Mouse (Mus musculus): ENCODE data around the gene Bcl11b.

- TF ChIP-seq POLR2A (IDR thresholded peaks at IDR 0.05; ENCODE audit: control insufficient read depth, low read depth, low read length) = no peak
- no peak for TF ChIP-seq CTCF (IDR thresholded peaks at IDR 0.05; ENCODE audit: control insufficient read depth, insufficient read depth, insufficient replicate concordance, low read depth, low read length)
Observed at GRCm38 (mm10) chr12:107978063-107978462, 25.3 kb downstream of the Bcl11b start.

Measured in testis, adult 2 months (tissue).